Mouse (Mus musculus) cerebellum, adult 9-10 months (tissue): Measurements from ENCODE around the gene Ago1.

Experiments
- DNase-seq: peaks from one replicate; pipeline ENCODE4 v3.0.0; 2022

The Ago1 gene

DNA sequence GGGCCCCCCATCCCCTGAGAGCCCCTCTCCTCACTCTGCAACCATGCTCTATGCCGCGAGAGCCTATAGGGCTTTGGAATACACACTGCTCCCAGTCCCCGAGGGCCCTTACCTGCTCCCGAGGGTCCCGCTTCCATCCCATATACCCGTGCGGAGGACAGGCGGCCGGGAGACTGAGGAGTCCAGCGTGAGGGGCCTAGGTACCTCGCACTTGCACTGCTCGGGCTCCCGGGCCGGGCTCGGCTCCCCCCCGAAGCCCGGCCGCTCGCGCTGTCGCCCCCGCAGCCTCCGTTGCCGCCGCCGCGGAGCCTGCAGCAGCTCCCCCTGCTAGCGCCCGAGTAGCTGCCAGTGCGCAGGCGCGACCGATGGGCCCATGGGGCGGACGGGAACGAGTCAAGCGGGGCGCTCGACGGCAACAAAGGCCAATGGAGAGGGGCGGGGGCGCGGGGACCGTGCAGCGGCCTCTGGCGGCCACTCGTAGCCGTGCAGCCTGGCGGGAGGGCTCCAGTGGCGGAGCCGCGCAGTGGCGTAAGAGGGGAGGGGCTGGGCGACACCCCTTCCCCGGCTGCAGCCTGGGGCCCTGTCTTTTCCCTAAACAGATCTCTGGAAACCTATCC, at the start of gene Ago1:
Ago1 (minus strand) TSS at position 299 of the 617 bp plus-strand sequence.
- DNase-seq: peak; percentile 94

DNA sequence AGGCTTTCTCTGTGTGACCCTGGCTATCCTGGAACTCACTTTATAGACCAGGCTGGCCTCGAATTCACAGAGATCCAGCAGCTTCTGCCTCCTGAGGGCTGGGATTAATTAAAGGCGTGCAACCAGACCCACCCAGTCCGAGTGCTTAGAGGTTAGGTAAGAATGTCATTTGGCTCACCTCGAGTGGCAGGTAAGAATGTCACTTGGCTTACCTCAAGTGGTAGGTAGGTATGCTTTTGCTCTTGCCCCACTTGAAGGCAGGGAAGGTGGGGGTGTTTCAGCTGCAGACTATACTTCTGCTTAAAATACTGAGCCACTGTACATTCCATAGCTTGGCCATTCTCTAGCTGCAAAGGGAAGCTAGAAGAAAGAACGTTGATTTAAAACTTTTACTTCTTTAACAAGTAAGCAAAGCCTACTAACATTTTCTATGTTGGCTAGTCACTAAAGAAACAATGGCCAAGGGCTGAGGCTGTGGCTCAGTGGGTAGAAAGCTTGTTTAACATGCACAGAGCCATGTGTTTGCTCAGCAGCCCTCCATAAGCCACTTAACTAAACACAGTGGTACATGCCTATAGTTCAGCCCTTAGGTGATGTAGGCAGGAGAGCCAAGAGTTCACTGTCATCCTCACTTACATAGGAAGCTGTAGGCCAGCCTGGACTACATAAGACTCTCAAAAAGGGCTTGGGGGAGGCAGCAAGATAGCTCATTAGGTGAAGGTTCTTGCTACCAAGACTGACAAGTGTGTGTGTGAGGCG, 44.1 kb upstream of the Ago1 start:
- DNase-seq: no peak

DNA sequence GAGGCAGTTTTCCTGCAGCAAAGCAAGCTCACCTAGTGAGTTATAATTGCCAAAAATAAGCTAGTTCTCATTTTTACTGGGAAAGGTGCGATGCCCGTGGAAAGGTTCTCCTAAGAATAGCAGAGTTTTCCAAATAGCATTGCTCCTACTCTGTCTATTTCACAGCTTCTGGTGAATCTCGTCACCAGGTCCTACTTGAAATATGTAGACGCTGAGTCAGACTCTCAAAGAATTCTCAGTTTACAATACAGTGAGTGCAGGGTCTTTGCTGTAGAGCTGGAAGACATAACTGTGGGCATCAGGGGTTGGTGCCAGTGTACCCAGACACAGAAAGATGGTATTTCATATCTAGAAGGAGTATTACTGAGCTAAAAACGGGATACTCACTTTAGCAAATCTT, 42.6 kb upstream of the Ago1 start:
- DNase-seq: no peak

DNA sequence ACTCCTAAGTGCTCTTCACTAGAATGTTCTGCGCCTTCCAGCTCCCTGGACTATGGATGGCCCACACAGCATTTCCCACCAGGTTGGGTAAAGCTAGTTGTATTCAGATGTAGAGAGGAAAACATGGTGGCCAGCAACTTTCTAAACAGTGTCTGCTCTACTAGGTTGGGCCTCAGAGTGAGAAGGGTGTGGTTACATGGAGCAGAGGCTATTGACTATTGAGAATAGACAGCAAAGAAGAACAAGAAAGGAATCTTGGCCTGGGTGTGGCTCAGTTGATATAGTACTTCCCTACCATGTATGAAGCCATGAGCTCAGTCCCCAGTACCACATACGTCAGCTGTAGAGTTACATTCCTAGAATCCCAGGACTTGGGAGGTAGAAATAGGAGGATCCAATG, 40.7 kb upstream of the Ago1 start:
- no peak for DNase-seq

DNA sequence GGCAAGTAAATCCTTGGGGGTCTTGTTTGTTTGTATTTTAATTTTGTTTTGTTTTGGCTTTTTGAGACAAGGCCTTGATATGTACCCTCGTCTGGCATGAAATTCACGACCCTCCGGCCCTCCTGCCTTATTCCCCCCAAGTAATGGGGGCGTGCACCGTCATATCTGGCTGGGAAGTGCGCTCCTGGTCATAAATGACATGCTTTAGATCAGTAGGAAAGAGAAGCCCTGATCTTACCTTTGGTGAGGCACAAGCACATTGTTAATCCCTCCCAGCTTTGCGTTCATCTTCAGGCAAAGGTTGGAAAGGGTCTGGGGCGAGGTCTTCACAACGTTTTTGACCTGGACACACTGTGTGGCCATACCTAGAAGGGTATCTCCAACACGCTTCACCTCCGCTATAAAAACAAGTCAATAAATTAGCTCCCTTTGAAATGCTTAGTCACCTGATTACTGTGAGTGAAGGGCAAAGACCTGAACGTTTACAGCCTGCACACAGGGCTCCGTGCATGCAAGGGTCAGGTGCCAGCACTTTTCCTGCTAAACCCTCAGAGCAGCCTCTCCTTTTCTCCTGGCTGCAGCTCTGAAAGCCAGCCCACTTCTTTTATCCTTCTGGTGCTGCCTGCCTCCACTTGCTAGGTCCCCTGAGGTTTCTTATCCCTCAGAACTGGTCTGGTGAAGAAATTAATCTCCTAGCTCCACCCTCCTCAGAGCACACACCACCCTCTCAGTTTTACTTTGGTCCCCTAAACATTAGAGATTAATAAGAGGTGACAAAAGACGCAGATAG, 39.9 kb upstream of the Ago1 start:
- no peak for DNase-seq

DNA sequence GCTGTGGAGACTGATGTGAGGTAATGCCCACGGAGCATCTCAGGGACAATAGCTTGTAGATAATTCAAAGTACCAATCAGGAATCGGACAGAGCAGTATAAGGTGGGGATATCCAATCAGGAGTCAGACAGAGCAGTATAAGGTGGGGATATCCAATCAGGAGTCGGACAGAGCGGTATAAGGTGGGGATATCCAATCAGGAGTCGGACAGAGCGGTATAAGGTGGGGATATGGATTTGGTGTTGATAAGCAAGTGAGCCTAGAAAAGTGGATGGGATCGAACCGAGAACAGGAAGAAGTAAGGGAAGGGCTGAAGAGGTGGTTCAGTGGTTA, 34.6 kb upstream of the Ago1 start:
- no peak for DNase-seq

DNA sequence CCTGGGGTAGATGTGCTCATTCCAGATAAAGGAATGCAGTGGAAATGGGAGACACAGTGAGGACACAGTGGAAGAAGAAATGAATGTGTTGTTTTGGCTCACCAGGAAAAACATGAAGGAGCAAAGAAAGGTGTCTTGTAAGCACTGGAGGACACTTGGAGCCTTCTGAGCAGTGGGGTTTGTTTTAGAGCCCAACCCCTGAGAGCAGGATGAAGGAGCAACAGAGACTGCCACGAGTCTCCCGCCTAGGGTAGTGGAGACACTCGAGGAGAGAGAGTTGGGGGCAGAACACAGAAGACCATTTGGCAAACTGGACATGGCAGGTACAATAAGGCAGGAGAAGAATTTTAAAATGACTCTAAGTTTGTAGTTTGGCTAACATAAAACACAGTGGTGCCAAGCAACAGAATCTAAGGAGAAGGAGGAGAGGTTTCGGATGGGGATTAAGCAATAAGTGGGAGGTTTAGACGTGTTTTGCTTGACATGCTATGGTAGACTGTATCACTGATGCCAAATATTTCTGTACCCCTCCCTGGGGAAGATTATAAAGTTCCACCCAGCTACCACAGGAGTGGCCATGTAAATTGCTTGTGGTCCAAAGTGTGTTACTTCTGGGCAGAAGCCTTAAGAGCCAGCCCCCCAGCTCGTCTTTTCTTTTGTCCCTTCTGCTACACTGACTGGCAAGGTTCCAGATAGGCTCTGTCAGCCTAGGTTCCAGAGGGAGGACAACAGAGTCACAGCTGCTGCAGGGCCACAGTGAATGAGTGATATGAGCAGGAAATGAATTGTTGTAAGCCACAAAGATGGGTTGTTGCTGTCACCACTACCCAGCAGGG, 34.0 kb upstream of the Ago1 start:
- no peak for DNase-seq

DNA sequence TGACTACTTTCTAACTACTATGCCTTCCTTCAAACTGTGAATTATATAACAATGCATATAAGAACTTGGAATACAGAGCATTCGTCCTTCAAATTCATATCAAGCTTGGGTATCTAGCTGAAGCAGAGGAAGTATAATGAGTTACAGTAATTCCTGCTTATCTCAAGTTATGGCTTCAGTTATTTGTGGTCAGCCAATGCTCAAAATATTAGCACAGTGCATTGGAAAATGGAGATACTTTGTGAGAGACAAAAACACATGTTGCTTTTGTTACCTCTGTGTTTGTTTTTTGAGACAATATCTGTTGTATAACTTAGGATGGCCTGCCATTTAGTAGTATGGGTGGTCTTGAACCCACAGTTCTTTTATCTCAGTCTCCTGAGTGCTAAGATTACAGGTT, 30.2 kb upstream of the Ago1 start:
- no peak for DNase-seq

DNA sequence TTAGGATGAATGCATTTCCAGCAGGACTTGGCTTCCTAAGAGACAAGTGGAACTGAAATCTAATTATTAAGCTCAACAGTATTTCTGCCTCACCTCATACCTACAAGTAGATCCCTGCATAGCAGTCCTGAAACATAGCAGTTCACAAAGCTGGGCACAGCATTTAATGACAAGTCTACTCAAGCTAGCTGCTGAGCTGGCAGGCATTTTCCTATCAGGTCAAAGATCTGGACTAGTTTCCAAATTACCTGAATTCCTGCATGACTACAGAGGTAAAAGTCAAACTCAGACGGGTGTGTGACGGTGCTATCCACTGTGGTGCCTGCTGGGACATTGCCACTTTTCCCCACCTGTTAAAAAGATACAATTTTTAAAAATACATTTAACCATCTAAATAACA, 28.6 kb upstream of the Ago1 start:
- no peak for DNase-seq

DNA sequence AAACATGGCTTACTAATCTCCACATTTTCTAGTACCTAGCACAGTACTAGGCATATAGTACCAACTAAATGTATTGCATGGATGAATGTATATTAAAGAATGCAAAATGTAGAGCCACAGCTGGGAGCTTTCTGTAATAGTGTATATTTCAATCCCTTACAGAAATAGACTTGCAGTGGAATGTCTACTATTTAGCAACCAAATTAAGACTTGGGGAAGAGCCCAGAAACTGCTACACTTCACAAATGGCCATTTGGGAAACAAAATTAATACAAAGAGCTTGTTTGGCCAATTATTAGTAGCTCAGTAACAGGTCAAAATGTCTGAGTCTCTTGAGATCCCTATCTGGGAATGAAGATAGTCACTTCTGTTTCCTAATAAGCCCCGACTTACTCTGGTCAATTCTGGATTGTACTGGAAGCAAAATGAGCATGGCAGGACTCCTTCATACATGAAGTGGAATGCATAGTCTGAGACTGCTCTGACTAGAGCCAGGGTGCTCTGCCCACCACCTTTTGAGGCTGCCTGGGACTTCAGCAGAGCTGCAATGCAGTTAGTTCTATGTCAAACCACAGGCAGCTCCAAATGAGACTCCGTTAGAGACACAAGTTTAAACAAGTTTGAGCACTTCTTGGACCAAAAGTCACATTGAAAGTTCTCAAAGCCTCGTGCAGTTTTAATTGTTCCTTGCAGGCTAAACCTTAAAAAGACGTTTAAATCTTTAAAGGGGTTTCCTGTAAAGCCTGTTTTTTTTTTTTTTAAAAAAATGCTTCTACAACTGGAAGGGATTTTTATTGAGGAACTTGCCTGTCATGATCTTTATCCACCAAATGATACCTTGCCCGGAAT, 27.8 kb upstream of the Ago1 start:
- no peak for DNase-seq

DNA sequence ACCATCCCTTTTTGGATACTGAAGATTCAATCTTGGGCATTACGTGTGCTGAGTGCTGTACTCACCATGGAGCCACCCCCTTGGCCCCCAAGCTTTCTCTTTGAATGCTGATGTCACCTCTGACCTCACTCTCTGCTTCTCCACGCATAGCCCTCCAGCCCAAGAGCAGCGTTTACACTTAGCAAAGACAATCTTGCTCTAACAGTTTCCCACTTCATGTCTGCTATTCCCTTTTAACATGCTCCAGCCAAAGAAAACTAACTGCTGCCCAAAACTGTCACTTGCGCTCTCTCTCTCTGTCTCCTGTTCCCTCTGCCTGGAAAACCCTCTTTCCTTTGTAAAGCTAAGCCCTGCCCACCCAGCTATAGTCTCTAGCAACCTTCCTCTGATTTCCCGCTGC, 27.1 kb upstream of the Ago1 start:
- DNase-seq: no peak

DNA sequence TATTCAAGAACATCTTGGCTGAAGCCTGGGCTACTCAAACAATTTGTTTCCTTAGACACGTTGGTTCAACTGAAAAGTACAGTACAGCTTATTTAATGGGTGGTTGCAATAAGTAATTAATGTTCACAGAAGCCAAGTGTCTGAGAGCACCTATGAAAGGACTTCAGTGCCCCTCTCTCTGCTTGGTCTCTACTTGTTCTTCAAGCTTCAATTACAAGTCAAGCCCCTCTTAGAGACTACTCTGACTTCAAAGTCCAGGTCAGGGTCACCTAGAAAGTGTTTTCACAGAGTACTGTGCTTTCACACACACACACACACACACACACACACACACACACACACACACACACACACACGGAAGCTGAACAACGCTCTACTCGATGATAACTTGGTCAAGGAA, 25.0 kb upstream of the Ago1 start:
- DNase-seq: no peak

DNA sequence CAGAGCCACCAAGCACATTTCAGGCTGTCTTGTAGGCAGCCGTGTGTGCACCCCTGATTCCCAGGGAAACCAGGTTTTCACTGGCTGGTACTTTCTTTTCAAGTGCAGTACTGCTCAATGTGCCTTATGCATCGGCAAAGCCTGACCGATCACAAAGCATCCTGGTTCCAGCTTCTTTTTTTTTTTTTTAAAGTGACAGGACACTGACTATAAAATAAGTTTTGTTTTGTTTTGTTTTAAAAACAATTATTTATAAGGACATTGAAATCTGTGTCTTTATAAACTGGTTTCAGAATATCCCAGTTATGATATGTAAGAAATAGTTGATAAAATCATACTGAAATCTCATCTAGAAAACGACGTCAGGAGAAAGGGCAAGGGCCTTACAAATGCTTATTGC, 23.6 kb upstream of the Ago1 start:
- DNase-seq: no peak

DNA sequence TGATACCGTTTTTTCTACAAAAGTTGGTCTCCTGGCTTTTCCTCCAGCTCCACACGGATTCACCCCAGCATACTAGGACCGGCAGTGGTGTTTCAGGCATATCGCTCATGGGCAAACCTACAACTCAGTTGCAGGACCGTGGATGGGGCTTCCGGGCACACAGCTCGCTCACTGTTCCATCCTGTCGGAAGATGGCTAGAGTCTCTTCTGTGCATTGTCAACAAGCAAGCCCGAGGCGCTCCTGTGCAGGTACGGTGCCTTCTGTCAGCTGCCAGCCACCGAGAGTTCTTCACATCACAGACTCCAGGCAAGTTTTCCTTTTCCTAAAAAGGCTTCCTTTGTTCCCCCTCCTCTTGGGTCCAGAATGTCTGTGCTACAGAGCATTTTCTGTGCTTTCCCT, 22.3 kb upstream of the Ago1 start:
- DNase-seq: no peak

DNA sequence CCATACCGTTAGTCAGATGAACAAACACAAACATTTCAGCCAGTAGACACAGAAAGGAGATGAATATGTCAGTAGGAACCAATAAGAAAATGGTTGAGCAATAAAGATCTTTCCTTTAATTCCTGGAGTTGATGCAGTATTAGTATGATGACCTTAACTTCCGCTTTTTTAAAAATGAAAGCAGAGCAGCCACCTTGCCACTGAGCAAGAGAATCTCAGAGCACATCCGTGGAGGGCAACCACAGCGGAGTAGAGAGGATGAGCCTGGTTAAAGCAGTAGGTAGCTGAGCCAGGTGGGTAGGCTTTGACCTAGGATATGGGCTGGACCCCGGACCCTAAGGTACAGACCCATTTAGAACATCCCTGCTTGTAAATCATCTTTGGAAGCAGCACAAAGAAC, 21.4 kb upstream of the Ago1 start:
- no peak for DNase-seq

DNA sequence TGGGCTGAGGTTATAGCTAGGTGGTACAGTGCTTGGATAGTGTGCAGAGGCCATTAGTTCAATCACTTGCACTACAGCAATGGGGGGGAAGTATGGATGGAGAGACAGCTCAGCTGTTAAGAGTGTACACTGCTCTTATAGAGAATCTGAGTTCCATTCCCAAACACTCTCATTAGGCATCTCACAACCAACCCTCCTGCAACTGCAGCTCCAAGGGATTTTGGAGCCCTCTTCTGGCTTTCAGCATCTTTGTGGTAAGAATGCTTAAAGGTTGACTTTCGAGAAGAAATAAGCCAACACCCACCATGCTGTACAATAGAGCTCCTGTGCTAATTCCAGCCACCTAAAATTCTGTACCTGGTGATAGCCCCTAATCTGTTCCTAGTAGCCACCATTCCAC, 17.8 kb upstream of the Ago1 start:
- DNase-seq: no peak

DNA sequence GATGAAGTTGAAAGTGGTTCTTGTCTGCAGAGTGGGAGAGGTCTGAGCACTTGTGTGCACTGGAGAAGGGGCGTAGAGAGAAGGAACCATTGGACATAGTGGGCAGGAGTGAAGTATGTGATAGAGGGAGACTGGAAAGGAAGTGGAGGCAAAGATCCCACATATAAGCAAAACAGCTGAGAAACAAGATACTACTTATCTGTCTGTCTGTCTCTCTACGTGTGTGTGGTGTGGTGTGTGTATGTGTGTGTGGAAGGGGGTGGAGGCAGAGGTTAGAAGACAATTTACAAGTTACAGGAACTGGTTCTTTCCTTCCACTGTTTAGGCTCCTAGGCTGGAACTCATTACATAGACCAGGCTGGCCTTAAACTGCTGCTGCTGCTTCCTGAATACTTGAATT, 16.7 kb upstream of the Ago1 start:
- DNase-seq: no peak

DNA sequence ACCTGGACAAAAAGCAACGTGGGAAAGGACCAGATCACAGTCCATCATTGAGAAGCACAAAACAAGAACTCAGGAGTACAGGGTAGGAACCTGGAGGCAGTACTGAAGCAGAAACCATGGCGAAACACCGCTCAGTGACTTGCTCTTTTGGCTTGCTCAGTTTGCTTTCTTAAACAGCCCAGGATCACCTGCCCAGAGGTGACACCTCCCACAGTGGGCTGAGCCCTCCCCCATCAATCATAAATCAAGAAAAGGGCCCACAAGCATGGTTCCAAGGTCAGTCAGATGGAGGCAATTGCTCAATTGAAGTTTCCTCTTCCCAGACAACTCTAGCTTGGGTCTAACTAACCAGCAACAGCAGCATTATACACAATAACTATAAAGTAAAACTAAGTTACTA, 15.5 kb upstream of the Ago1 start:
- DNase-seq: no peak

DNA sequence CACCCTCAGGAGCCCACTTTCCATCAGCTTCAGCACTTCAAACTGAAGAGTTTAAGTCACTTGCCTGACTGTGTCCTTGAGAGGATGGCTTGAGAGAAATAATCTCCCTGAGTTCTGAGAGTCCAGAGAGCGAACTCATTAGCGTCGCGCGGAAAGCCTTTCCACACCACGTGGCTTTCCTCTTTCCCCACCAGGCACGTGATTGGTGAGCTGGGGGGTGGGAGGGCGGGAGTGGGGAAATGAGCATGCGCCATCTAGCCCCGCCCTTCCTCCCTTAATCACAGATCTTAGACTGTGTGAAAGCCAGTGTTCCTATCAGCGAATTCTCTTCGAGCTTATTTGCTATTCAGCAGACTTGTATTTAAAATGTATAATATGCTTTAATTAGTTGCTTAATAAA, 14.6 kb upstream of the Ago1 start:
- DNase-seq: no peak

DNA sequence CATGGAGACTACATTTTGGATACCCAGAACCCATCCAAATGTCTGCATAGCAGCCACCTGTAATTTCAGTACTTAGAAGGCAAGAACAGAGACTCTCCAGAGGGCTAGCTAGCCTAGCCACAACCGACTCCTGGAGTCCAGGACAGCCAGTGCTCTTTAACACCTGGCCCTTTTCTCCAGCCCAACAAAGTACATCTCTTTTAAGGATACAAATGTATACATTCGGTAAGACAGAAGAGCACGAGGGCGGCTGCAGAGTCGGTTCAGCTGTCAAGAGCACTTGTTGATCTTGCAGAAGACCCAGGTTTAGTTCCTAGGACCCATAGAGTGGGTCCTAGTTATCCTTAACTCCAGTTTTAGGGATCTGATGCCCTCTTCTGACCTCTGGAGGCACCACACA, 13.1 kb upstream of the Ago1 start:
- no peak for DNase-seq

DNA sequence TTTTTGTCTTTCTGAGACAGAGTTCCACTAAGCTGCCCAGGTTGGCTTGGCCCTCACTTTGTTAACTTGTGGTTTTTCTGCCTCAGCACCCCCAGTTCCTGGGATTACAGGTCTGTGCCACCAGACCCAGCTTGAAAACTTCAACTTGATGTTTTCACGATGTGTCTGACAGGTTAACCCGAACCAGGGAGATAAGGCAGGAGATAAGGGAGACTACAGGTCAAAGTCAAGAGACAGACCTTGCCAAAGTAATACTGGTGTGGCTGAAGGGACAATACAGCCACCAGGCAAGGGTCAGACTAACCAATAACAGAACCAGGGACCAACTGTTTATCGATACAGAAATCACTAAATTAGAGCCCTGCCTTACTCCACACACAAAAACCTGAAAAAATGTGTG, 11.9 kb upstream of the Ago1 start:
- no peak for DNase-seq

DNA sequence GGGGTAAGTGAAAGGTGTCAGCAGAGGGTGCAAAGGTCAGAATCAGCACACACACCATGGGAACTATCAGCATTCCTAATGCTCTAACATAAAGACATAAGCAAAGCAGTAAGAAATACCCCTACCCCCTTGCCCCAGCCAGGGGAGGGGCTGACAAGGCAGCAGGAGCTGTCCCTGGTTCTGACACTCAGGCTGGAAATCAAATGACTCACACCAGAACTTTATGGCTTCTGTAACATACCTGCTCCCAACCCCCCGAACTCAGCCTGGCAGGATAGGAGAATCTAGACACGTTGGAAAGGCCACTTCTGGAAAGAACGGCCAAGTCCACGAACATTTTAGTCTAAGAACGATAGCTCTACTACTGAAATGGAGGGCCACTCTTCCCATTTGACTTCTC, 4.6 kb upstream of the Ago1 start:
- DNase-seq: no peak

DNA sequence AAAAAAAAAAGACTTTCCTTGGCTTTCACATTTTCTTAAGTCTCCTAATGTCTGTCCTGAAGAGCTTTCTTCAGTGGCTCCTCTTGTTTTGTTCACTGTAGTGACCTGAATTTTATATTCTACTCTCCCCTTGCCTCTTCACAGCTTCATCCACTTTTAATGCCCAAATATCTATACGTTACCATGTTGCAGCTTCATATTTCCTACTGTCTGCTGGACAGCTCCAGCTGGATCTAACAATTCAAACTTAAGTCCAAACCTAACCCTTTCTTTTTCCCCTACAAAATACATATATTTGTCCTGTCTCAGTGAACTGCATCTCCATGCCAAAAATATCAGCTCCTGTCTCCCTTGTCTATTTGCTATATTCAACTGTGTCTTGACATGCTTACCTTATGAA, 951 bp upstream of the Ago1 start:
- no peak for DNase-seq
